In genomic region chr7:110668247-110668646, GRCm38 (mm10) we compare ENCODE assay signal across 10 mouse cellular contexts. TPM values are rescaled to one million over a fixed set of nuclear protein-coding genes. Genes with fewer than 3 reads are reported as not detected.
A peak's percentile ranks its signal among the peaks of the same experiment; 100 is the strongest.
DNase-seq lines count a peak whose midpoint lies in the region; ATAC-seq and TF ChIP-seq lines count a peak whose summit lies in the region.
"Had no signal": no experiment of that assay in that cellular context is flagged by ENCODE, and none has a peak within 500 bp of the region (broad histone marks: within the 10 kb centered on the region; RNA-seq: fewer than 3 reads in every experiment).

No protein-coding gene starts in this region.

- no peak overlapping the region for H3K4me3 ChIP-seq in kidney, embryonic 15.5 days (replicated peaks)
- H3K4me3 ChIP-seq in myocyte = no peak overlapping the region
- H3K4me3 ChIP-seq: left cerebral cortex, adult 2 months had no signal

- H3K27ac ChIP-seq in kidney, embryonic 15.5 days = peak overlapping the region; percentile 71
- H3K27ac ChIP-seq: left cerebral cortex, adult 2 months had no signal

- ATAC-seq in cerebellum, adult (ENCODE audit: insufficient number of reproducible peaks, low FRiP score, low TSS enrichment) = peak; percentile 56; the same call in 1 of the 2 replicates
- peak; percentile 52; the same call in 1 of the 2 replicates for ATAC-seq in kidney, embryonic 15.5 days (replicated peaks; ENCODE audit: low FRiP score)
- ATAC-seq in activated CD4-positive, CD25-positive, alpha-beta regulatory T cell, adult 4 months = no peak

- no peaks in the 10 kb centered on the region for H3K79me2 ChIP-seq in myocyte (ENCODE audit: control insufficient read depth, insufficient read depth)

- H3K4me1 ChIP-seq in kidney, embryonic 15.5 days = 0 out of 2 replicates have a peak, but pooled peaks cover 6% of the 10 kb centered on the region

- TF ChIP-seq POLR2A in myocyte (IDR thresholded peaks at IDR 0.05; ENCODE audit: insufficient read length, low read depth) = no peak

- no peak for DNase-seq in cerebellum, postnatal 4 days (ENCODE audit: low spot score in 2 of 2)
- no peak for DNase-seq in kidney, adult 8-10 months
- peak; percentile 61 to 76 for DNase-seq in heart, postnatal 14 days
- no peak for DNase-seq in thymus, postnatal 10 days (ENCODE audit: low spot score in 2 of 2)
- DNase-seq: right cerebral cortex, adult 18-20 months had no signal

- no peak overlapping the region for H3K4me2 ChIP-seq in kidney, embryonic 15.5 days
- peak overlapping the region; percentile 41 for H3K4me2 ChIP-seq in myocyte (ENCODE audit: low read depth)

- intact Hi-C loops in heart, postnatal 14 days (cut with DNase I) = no loop called here

- no peaks in the 10 kb centered on the region for H3K27me3 ChIP-seq in kidney, embryonic 15.5 days
- H3K27me3 ChIP-seq in myocyte (ENCODE audit: control insufficient read depth, insufficient read depth, insufficient read length) = no peaks in the 10 kb centered on the region

- H3K9me3 ChIP-seq in kidney, embryonic 15.5 days (replicated peaks) = no peaks in the 10 kb centered on the region

- no peaks in the 10 kb centered on the region for H3K36me3 ChIP-seq in kidney, embryonic 15.5 days
- H3K36me3 ChIP-seq in myocyte (ENCODE audit: control insufficient read depth, insufficient read depth) = no peaks in the 10 kb centered on the region

- WGBS in kidney, embryonic 15.5 days = 47% methylated on average over 6 of the region's 6 CpGs

- H3K9ac ChIP-seq in kidney, embryonic 15.5 days = no peak overlapping the region

- H3ac ChIP-seq in myocyte (ENCODE audit: control insufficient read depth, insufficient read length) = no peak overlapping the region

TF ChIP-seq in myocyte, 11 proteins besides CTCF, POLR2A, EP300 and RAD21:
- TF ChIP-seq MYOD1 (IDR thresholded peaks at IDR 0.05; ENCODE audit: control insufficient read depth in 1 of 3, insufficient read length in 2 of 3, low read depth in 2 of 3) (peak in 1 of 3 experiments; percentile 16), SRF (IDR thresholded peaks at IDR 0.05; ENCODE audit: control insufficient read depth, insufficient read length, low read depth) (no peak), MYOG (IDR thresholded peaks at IDR 0.05; ENCODE audit: control insufficient read depth in 1 of 3, insufficient read depth in 1 of 3, insufficient read length in 2 of 3, low read depth in 2 of 3) (peak in 1 of 3 experiments; percentile 43)

RNA-seq across cellular contexts. Expression of gene Adm, which starts 40.8 kb away (rescaled TPM):
- 9.9 and 12.5 TPM in 2 replicates for polyA plus RNA-seq in kidney, embryonic 15.5 days (2015; fragmentation: Nextera tagmentation; extraction: Ambion mirVana)
- 10 to 100 TPM in 1 of 2 experiments, 1 to 10 TPM in 1; 9.8 to 15.5 TPM for total RNA-seq in heart, postnatal 14 days (2021)
- 1.2 TPM for polyA plus RNA-seq in myocyte (2012; fragmentation: generic; extraction: Trizol)
- polyA plus RNA-seq in activated CD4-positive, CD25-positive, alpha-beta regulatory T cell, adult 4 months (2017; shearing (Covaris generic)) = not detected

RNA-seq across cellular contexts. Expression of gene Sbf2, which starts 53.5 kb away (rescaled TPM):
- 38.5 and 38.9 TPM in 2 replicates for polyA plus RNA-seq in kidney, embryonic 15.5 days (2015; fragmentation: Nextera tagmentation; extraction: Ambion mirVana)
- total RNA-seq in heart, postnatal 14 days (2021) = 10 to 100 TPM; 47.4 to 54.3 TPM
- polyA plus RNA-seq in myocyte (2012; fragmentation: generic; extraction: Trizol) = 11.3 TPM
- polyA plus RNA-seq in activated CD4-positive, CD25-positive, alpha-beta regulatory T cell, adult 4 months (2017; shearing (Covaris generic)) = 1 to 10 TPM in 1 of 2 experiments, under 1 TPM in 1; 0.84 to 2.3 TPM

Comparison
In these comparisons a context has a peak if more than half of its experiments do, and no peak if none do; other contexts are left out.
1. DNase-seq: peak in heart, postnatal 14 days (2 of 2); none in cerebellum, postnatal 4 days (0 of 2), kidney, adult 8-10 months (0 of 2) and thymus, postnatal 10 days (0 of 2).